ENCODE assay signal across 9 mouse cellular contexts in genomic region chr10:81025047-81025621, GRCm38 (mm10). TPM values are rescaled to one million over a fixed set of nuclear protein-coding genes. Genes with fewer than 3 reads are reported as not detected.
A peak's percentile ranks its signal among the peaks of the same experiment; 100 is the strongest.
DNase-seq lines count a peak whose midpoint lies in the region; ATAC-seq and TF ChIP-seq lines count a peak whose summit lies in the region.
"Had no signal": no experiment of that assay in that cellular context is flagged by ENCODE, and none has a peak within 500 bp of the region (broad histone marks: within the 10 kb centered on the region; RNA-seq: fewer than 3 reads in every experiment).

No protein-coding gene starts in this region.

- peak overlapping the region; percentile 61 for H3K4me2 ChIP-seq in embryonic facial prominence, embryonic 13.5 days
- peak overlapping the region; percentile 65 for H3K4me2 ChIP-seq in limb, embryonic 12.5 days

- no peaks in the 10 kb centered on the region for H3K36me3 ChIP-seq in heart, embryonic 10.5 days
- no peaks in the 10 kb centered on the region for H3K36me3 ChIP-seq in ES-Bruce4 (ENCODE audit: control insufficient read depth, insufficient read depth, low read length, poor library complexity, severe bottlenecking)
- peaks cover 7% of the 10 kb centered on the region; the same call in 1 of the 2 replicates for H3K36me3 ChIP-seq in embryonic facial prominence, embryonic 13.5 days
- peaks cover 2% of the 10 kb centered on the region for H3K36me3 ChIP-seq in limb, embryonic 12.5 days

- peaks cover 28% of the 10 kb centered on the region for H3K4me1 ChIP-seq in heart, embryonic 10.5 days
- peaks cover 2% of the 10 kb centered on the region for H3K4me1 ChIP-seq in ES-Bruce4 (ENCODE audit: control insufficient read depth, insufficient read depth, low read length)
- peaks cover 3% of the 10 kb centered on the region; the same call in 1 of the 2 replicates for H3K4me1 ChIP-seq in embryonic facial prominence, embryonic 13.5 days
- H3K4me1 ChIP-seq in limb, embryonic 12.5 days (replicated peaks), result peaks cover 8% of the 10 kb centered on the region

- no peak for TF ChIP-seq EP300 in ES-Bruce4 (IDR thresholded peaks at IDR 0.05; ENCODE audit: insufficient read depth, low read depth, low read length)

- H3K9ac ChIP-seq in ES-Bruce4 (ENCODE audit: low read depth, poor library complexity, severe bottlenecking), result no peak overlapping the region
- H3K9ac ChIP-seq in embryonic facial prominence, embryonic 13.5 days, result peak overlapping the region; percentile 36; the same call in 1 of the 2 replicates
- peak overlapping the region; percentile 48; the same call in 1 of the 2 replicates for H3K9ac ChIP-seq in limb, embryonic 12.5 days (replicated peaks)

- intact Hi-C loops in heart, postnatal 25 days (cut with DNase I), result no loop called here

- H3K27ac ChIP-seq in heart, embryonic 10.5 days, result no peak overlapping the region
- H3K27ac ChIP-seq in ES-Bruce4 (ENCODE audit: insufficient read depth, low read length), result no peak overlapping the region
- no peak overlapping the region for H3K27ac ChIP-seq in embryonic facial prominence, embryonic 13.5 days
- H3K27ac ChIP-seq in limb, embryonic 12.5 days, result no peak overlapping the region

- H3K9me3 ChIP-seq in heart, embryonic 10.5 days, result no peaks in the 10 kb centered on the region
- H3K9me3 ChIP-seq in ES-Bruce4 (replicated peaks; ENCODE audit: control insufficient read depth, insufficient read depth, low read length, poor library complexity, severe bottlenecking), result no peaks in the 10 kb centered on the region
- H3K9me3 ChIP-seq in embryonic facial prominence, embryonic 13.5 days, result peaks cover 4% of the 10 kb centered on the region; the same call in 1 of the 2 replicates
- no peaks in the 10 kb centered on the region for H3K9me3 ChIP-seq in limb, embryonic 12.5 days

- no peak for TF ChIP-seq POLR2A in ES-Bruce4 (IDR thresholded peaks at IDR 0.05; ENCODE audit: insufficient read depth, low read length)

- DNase-seq in heart, embryonic 10.5 days (ENCODE audit: low spot score), result no peak
- no peak for DNase-seq in heart, postnatal 25 days (ENCODE audit: low spot score)
- no peak for DNase-seq in thymus, adult 18-20 months

- peak overlapping the region; percentile 51 for H3K4me3 ChIP-seq in heart, embryonic 10.5 days
- peak overlapping the region; percentile 47 for H3K4me3 ChIP-seq in ES-Bruce4 (ENCODE audit: low read depth, low read length)
- peak overlapping the region; percentile 37 for H3K4me3 ChIP-seq in embryonic facial prominence, embryonic 13.5 days
- H3K4me3 ChIP-seq in limb, embryonic 12.5 days (replicated peaks), result peak overlapping the region; percentile 38

- no peak for ATAC-seq in embryonic facial prominence, embryonic 13.5 days (ENCODE audit: insufficient number of reproducible peaks, insufficient read depth, low FRiP score, low TSS enrichment, low read depth)
- ATAC-seq in limb, embryonic 12.5 days (ENCODE audit: insufficient number of reproducible peaks, insufficient read depth, low FRiP score, low TSS enrichment, low read depth), result no peak
- no peak for ATAC-seq in frontal cortex, adult (ENCODE audit: low TSS enrichment)
- ATAC-seq in activated CD4-positive, CD25-positive, alpha-beta regulatory T cell, adult 4 months, result no peak

- peaks cover 76% of the 10 kb centered on the region for H3K27me3 ChIP-seq in heart, embryonic 10.5 days (ENCODE audit: insufficient read depth, poor library complexity, severe bottlenecking)
- H3K27me3 ChIP-seq in ES-Bruce4 (ENCODE audit: control insufficient read depth, insufficient read depth, low read length, poor library complexity, severe bottlenecking), result no peaks in the 10 kb centered on the region
- H3K27me3 ChIP-seq in embryonic facial prominence, embryonic 13.5 days, result peaks cover 61% of the 10 kb centered on the region
- H3K27me3 ChIP-seq in limb, embryonic 12.5 days, result peaks cover 70% of the 10 kb centered on the region

- 3% methylated on average over 43 of the region's 43 CpGs for WGBS in heart, embryonic 10.5 days
- WGBS in embryonic facial prominence, embryonic 13.5 days, result 2% methylated on average over 43 of the region's 43 CpGs
- 2% methylated on average over 34 of the region's 43 CpGs for WGBS in limb, embryonic 12.5 days

- no peak for TF ChIP-seq CTCF in ES-Bruce4 (IDR thresholded peaks at IDR 0.05; ENCODE audit: low read depth, low read length)

RNA-seq across cellular contexts. Expression of gene Diras1, which starts 0.3 kb away (rescaled TPM):
- 0.08 and 0.11 TPM in 2 replicates for polyA plus RNA-seq in heart, embryonic 10.5 days (2016; fragmentation: Nextera tagmentation; extraction: Ambion mirVana)
- not detected for total RNA-seq in heart, postnatal 25 days (2021)
- polyA plus RNA-seq in ES-Bruce4 (2011; ENCODE audit: insufficient read depth, insufficient read length, low read depth, missing spikeins), result 0.27 and 0.90 TPM in 2 replicates
- polyA plus RNA-seq in embryonic facial prominence, embryonic 13.5 days (2015; fragmentation: Nextera tagmentation; extraction: Ambion mirVana), result 0.80 and 1.0 TPM in 2 replicates
- 0.33 TPM in 1 of 2 replicates, not detected in the other for polyA plus RNA-seq in limb, embryonic 12.5 days (2016; fragmentation: Nextera tagmentation; extraction: Ambion mirVana)
- under 1 TPM in 1 of 2 experiments, not detected in 1; 0.11 TPM for polyA plus RNA-seq in activated CD4-positive, CD25-positive, alpha-beta regulatory T cell, adult 4 months (2017; shearing (Covaris generic))
- polyA plus RNA-seq: gonadal fat pad, adult 2 months had no signal

RNA-seq across cellular contexts. Expression of gene Gng7, which starts 10.4 kb away (rescaled TPM):
- 1.5 and 2.1 TPM in 2 replicates for polyA plus RNA-seq in heart, embryonic 10.5 days (2016; fragmentation: Nextera tagmentation; extraction: Ambion mirVana)
- under 1 TPM; 0.13 to 0.34 TPM for total RNA-seq in heart, postnatal 25 days (2021)
- 4.1 TPM in 2 replicates for polyA plus RNA-seq in ES-Bruce4 (2011; ENCODE audit: insufficient read depth, insufficient read length, low read depth, missing spikeins)
- polyA plus RNA-seq in embryonic facial prominence, embryonic 13.5 days (2015; fragmentation: Nextera tagmentation; extraction: Ambion mirVana), result 11.3 and 13.1 TPM in 2 replicates
- 6.2 and 6.4 TPM in 2 replicates for polyA plus RNA-seq in limb, embryonic 12.5 days (2016; fragmentation: Nextera tagmentation; extraction: Ambion mirVana)
- polyA plus RNA-seq in activated CD4-positive, CD25-positive, alpha-beta regulatory T cell, adult 4 months (2017; shearing (Covaris generic)), result not detected

RNA-seq across cellular contexts. Expression of gene Slc39a3, which starts 12.1 kb away (rescaled TPM):
- 8.9 and 10.7 TPM in 2 replicates for polyA plus RNA-seq in heart, embryonic 10.5 days (2016; fragmentation: Nextera tagmentation; extraction: Ambion mirVana)
- 10 to 100 TPM; 14.0 to 14.3 TPM for total RNA-seq in heart, postnatal 25 days (2021)
- 2.8 and 4.5 TPM in 2 replicates for polyA plus RNA-seq in ES-Bruce4 (2011; ENCODE audit: insufficient read depth, insufficient read length, low read depth, missing spikeins)
- 22.6 and 22.7 TPM in 2 replicates for polyA plus RNA-seq in embryonic facial prominence, embryonic 13.5 days (2015; fragmentation: Nextera tagmentation; extraction: Ambion mirVana)
- polyA plus RNA-seq in limb, embryonic 12.5 days (2016; fragmentation: Nextera tagmentation; extraction: Ambion mirVana), result 17.0 and 17.6 TPM in 2 replicates
- 1 to 10 TPM; 3.2 to 4.0 TPM for polyA plus RNA-seq in activated CD4-positive, CD25-positive, alpha-beta regulatory T cell, adult 4 months (2017; shearing (Covaris generic))

RNA-seq across cellular contexts. Expression of gene Sgta, which starts 34.8 kb away (rescaled TPM):
- polyA plus RNA-seq in heart, embryonic 10.5 days (2016; fragmentation: Nextera tagmentation; extraction: Ambion mirVana), result 197 and 226 TPM in 2 replicates
- total RNA-seq in heart, postnatal 25 days (2021), result 10 to 100 TPM; 86.7 to 93.2 TPM
- polyA plus RNA-seq in ES-Bruce4 (2011; ENCODE audit: insufficient read depth, insufficient read length, low read depth, missing spikeins), result 107 and 110 TPM in 2 replicates
- 218 and 222 TPM in 2 replicates for polyA plus RNA-seq in embryonic facial prominence, embryonic 13.5 days (2015; fragmentation: Nextera tagmentation; extraction: Ambion mirVana)
- polyA plus RNA-seq in limb, embryonic 12.5 days (2016; fragmentation: Nextera tagmentation; extraction: Ambion mirVana), result 225 and 235 TPM in 2 replicates
- polyA plus RNA-seq in activated CD4-positive, CD25-positive, alpha-beta regulatory T cell, adult 4 months (2017; shearing (Covaris generic)), result 10 to 100 TPM; 54.7 to 68.3 TPM

RNA-seq across cellular contexts. Expression of gene Thop1, which starts 44.7 kb away (rescaled TPM):
- 58.0 and 73.9 TPM in 2 replicates for polyA plus RNA-seq in heart, embryonic 10.5 days (2016; fragmentation: Nextera tagmentation; extraction: Ambion mirVana)
- 10 to 100 TPM; 12.3 to 13.2 TPM for total RNA-seq in heart, postnatal 25 days (2021)
- polyA plus RNA-seq in ES-Bruce4 (2011; ENCODE audit: insufficient read depth, insufficient read length, low read depth, missing spikeins), result 77.4 and 81.3 TPM in 2 replicates
- polyA plus RNA-seq in embryonic facial prominence, embryonic 13.5 days (2015; fragmentation: Nextera tagmentation; extraction: Ambion mirVana), result 58.2 and 60.9 TPM in 2 replicates
- polyA plus RNA-seq in limb, embryonic 12.5 days (2016; fragmentation: Nextera tagmentation; extraction: Ambion mirVana), result 68.1 and 68.3 TPM in 2 replicates
- 1 to 10 TPM; 2.8 to 4.5 TPM for polyA plus RNA-seq in activated CD4-positive, CD25-positive, alpha-beta regulatory T cell, adult 4 months (2017; shearing (Covaris generic))
